Mouse (Mus musculus): ENCODE measurements around the gene Wdr19.

Gene Wdr19

GRCm38 (mm10) chr5:65194441-65194840, 5.1 kb upstream of the Wdr19 start:
- in situ Hi-C loops (cut with MboI, MseI) = no loop called here

GRCm38 (mm10) chr5:65204726-65205125, 5.2 kb downstream of the Wdr19 start:
- in situ Hi-C loops (cut with MboI, MseI) = no loop called here

GRCm38 (mm10) chr5:65213321-65213720, 13.8 kb downstream of the Wdr19 start:
- in situ Hi-C loops (cut with MboI, MseI) = no loop called here

- in situ Hi-C loops (cut with MboI, MseI) = no loop called here
These were observed 18.1 kb downstream of the Wdr19 start for GRCm38 (mm10) chr5:65217305-65218269.

- in situ Hi-C loops (cut with MboI, MseI) = no loop called here
These were observed 21.5 kb downstream of the Wdr19 start for GRCm38 (mm10) chr5:65221037-65221436.

- in situ Hi-C loops (cut with MboI, MseI) = no loop called here
These were observed 24.6 kb downstream of the Wdr19 start for GRCm38 (mm10) chr5:65224056-65224455.

GRCm38 (mm10) chr5:65231289-65232003, 31.9 kb downstream of the Wdr19 start:
- in situ Hi-C loops (cut with MboI, MseI) = no loop called here

- in situ Hi-C loops (cut with MboI, MseI) = no loop called here
These were observed 43.2 kb downstream of the Wdr19 start for GRCm38 (mm10) chr5:65242740-65243139.

- in situ Hi-C loops (cut with MboI, MseI) = no loop called here
These were observed 47.8 kb downstream of the Wdr19 start for GRCm38 (mm10) chr5:65247296-65247695.

GRCm38 (mm10) chr5:65250185-65250855, 50.8 kb downstream of the Wdr19 start:
- in situ Hi-C loops (cut with MboI, MseI) = no loop called here

GRCm38 (mm10) chr5:65257910-65258505, 58.5 kb downstream of the Wdr19 start:
- in situ Hi-C loops (cut with MboI, MseI) = no loop called here

- in situ Hi-C loops (cut with MboI, MseI) = no loop called here
These were observed 74.5 kb downstream of the Wdr19 start for GRCm38 (mm10) chr5:65273966-65274365.

- in situ Hi-C loops (cut with MboI, MseI) = loop anchor here (5.0 kb wide), 1 partner anchor 88 kb away; no protein-coding TSS in a partner anchor
These were observed 79.7 kb downstream of the Wdr19 start for GRCm38 (mm10) chr5:65279133-65279651.

GRCm38 (mm10) chr5:65281216-65281615, 81.7 kb downstream of the Wdr19 start:
- in situ Hi-C loops (cut with MboI, MseI) = loop anchor here (10.0 kb wide), 1 partner anchor 354 kb away; no protein-coding TSS in a partner anchor

- in situ Hi-C loops (cut with MboI, MseI) = loop anchor here (10.0 kb wide), 1 partner anchor 351 kb away; no protein-coding TSS in a partner anchor
These were observed 84.7 kb downstream of the Wdr19 start for GRCm38 (mm10) chr5:65284171-65284570.

- in situ Hi-C loops (cut with MboI, MseI) = loop anchor here (10.0 kb wide), 1 partner anchor 347 kb away; no protein-coding TSS in a partner anchor
These were observed 88.5 kb downstream of the Wdr19 start for GRCm38 (mm10) chr5:65287751-65288701.

GRCm38 (mm10) chr5:65289009-65289408, 89.5 kb downstream of the Wdr19 start:
- in situ Hi-C loops (cut with MboI, MseI) = loop anchor here (10.0 kb wide), 1 partner anchor 346 kb away; no protein-coding TSS in a partner anchor

- in situ Hi-C loops (cut with MboI, MseI) = no loop called here
These were observed 94.1 kb downstream of the Wdr19 start for GRCm38 (mm10) chr5:65293627-65294026.

GRCm38 (mm10) chr5:65294270-65294669, 94.8 kb downstream of the Wdr19 start:
- in situ Hi-C loops (cut with MboI, MseI) = no loop called here
